Mouse (Mus musculus): ENCODE measurements around the gene Ccdc18. TPM values are rescaled to one million over a fixed set of nuclear protein-coding genes. Genes with fewer than 3 reads are reported as not detected.

Gene Ccdc18
- total and polyA plus RNA-seq, 3 experiments: 0.77 to 31.3 (median 17.4) TPM

GRCm38 (mm10) chr5:108163695-108164094 lies 31.0 kb downstream of the Ccdc18 start:
- no peaks in the 10 kb centered on the region for H3K9me3 ChIP-seq (replicated peaks)
- TF ChIP-seq TAL1 (conservative IDR thresholded peaks at IDR 0.05; ENCODE audit: low read depth, low read length) (no peak), GATA2 (IDR thresholded peaks at IDR 0.05; ENCODE audit: borderline replicate concordance, low read depth, low read length) (no peak), CTCF (IDR thresholded peaks at IDR 0.05; ENCODE audit: low read depth, low read length) (no peak), GATA1 (IDR thresholded peaks at IDR 0.05; ENCODE audit: borderline replicate concordance, low read length) (no peak), POLR2AphosphoS5 (IDR thresholded peaks at IDR 0.05; ENCODE audit: insufficient replicate concordance, low read depth, low read length) (no peak)
- H3K4me3 ChIP-seq (ENCODE audit: low read depth, low read length): no peak overlapping the region
- no peaks in the 10 kb centered on the region for H3K4me1 ChIP-seq (ENCODE audit: insufficient read depth, low read depth, low read length)
- peaks cover 2% of the 10 kb centered on the region for H3K36me3 ChIP-seq (replicated peaks)
- DNase-seq (ENCODE audit: low spot score) (no peak), ATAC-seq (ENCODE audit: extremely low read depth, insufficient number of reproducible peaks, low FRiP score, poor library complexity, severe bottlenecking) (no peak)
- no peaks in the 10 kb centered on the region for H3K27me3 ChIP-seq (ENCODE audit: insufficient read depth, low read length)

DNA sequence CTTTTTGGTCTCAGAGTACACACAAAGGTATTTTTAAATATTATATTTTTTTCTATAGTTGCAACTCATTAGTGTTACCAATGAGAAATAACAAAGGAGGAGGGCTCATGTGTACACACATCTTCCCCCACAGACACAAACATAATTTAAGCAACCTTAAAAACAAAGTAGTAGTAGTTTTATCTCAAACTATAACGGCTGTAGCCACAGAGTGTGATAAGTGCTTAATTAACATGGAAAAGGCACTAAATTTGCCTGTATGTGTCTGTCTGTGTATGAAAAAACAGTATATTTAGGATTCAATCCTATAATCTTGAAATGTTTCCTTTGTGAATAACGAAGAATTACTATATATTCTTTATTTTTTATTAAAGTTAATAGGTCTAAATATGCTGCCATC lies 51.4 kb downstream of the Ccdc18 start:
- no peaks in the 10 kb centered on the region for H3K9me3 ChIP-seq (replicated peaks)
- no peaks in the 10 kb centered on the region for H3K4me1 ChIP-seq (ENCODE audit: insufficient read depth, low read depth, low read length)
- no peaks in the 10 kb centered on the region for H3K36me3 ChIP-seq (replicated peaks)
- ATAC-seq (ENCODE audit: extremely low read depth, insufficient number of reproducible peaks, low FRiP score, poor library complexity, severe bottlenecking) (no peak), DNase-seq (ENCODE audit: low spot score) (no peak)
- TF ChIP-seq CTCF (IDR thresholded peaks at IDR 0.05; ENCODE audit: low read depth, low read length) (no peak), TAL1 (conservative IDR thresholded peaks at IDR 0.05; ENCODE audit: low read depth, low read length) (no peak), GATA2 (IDR thresholded peaks at IDR 0.05; ENCODE audit: borderline replicate concordance, low read depth, low read length) (no peak), POLR2AphosphoS5 (IDR thresholded peaks at IDR 0.05; ENCODE audit: insufficient replicate concordance, low read depth, low read length) (no peak), GATA1 (IDR thresholded peaks at IDR 0.05; ENCODE audit: borderline replicate concordance, low read length) (no peak)
- no peak overlapping the region for H3K4me3 ChIP-seq (ENCODE audit: low read depth, low read length)
- no peaks in the 10 kb centered on the region for H3K27me3 ChIP-seq (ENCODE audit: insufficient read depth, low read length)

GRCm38 (mm10) chr5:108188967-108189366 lies 56.3 kb downstream of the Ccdc18 start:
- Histone ChIP-seq H3K36me3 (replicated peaks) (no peaks in the 10 kb centered on the region), H3K4me3 (ENCODE audit: low read depth, low read length) (no peak overlapping the region), H3K9me3 (replicated peaks) (no peaks in the 10 kb centered on the region), H3K27me3 (ENCODE audit: insufficient read depth, low read length) (no peaks in the 10 kb centered on the region), H3K4me1 (ENCODE audit: insufficient read depth, low read depth, low read length) (no peaks in the 10 kb centered on the region)
- TF ChIP-seq CTCF (IDR thresholded peaks at IDR 0.05; ENCODE audit: low read depth, low read length): no peak
- TF ChIP-seq POLR2AphosphoS5 (IDR thresholded peaks at IDR 0.05; ENCODE audit: insufficient replicate concordance, low read depth, low read length): no peak
- TF ChIP-seq TAL1 (conservative IDR thresholded peaks at IDR 0.05; ENCODE audit: low read depth, low read length): no peak
- no peak for TF ChIP-seq GATA2 (IDR thresholded peaks at IDR 0.05; ENCODE audit: borderline replicate concordance, low read depth, low read length)
- no peak for TF ChIP-seq GATA1 (IDR thresholded peaks at IDR 0.05; ENCODE audit: borderline replicate concordance, low read length)
- DNase-seq (ENCODE audit: low spot score) (no peak), ATAC-seq (ENCODE audit: extremely low read depth, insufficient number of reproducible peaks, low FRiP score, poor library complexity, severe bottlenecking) (no peak)

GRCm38 (mm10) chr5:108206008-108206407 lies 73.3 kb downstream of the Ccdc18 start:
- H3K9me3 ChIP-seq (replicated peaks): no peaks in the 10 kb centered on the region
- DNase-seq (ENCODE audit: low spot score) (no peak), ATAC-seq (ENCODE audit: extremely low read depth, insufficient number of reproducible peaks, low FRiP score, poor library complexity, severe bottlenecking) (no peak)
- no peaks in the 10 kb centered on the region for H3K4me1 ChIP-seq (ENCODE audit: insufficient read depth, low read depth, low read length)
- no peaks in the 10 kb centered on the region for H3K27me3 ChIP-seq (ENCODE audit: insufficient read depth, low read length)
- H3K36me3 ChIP-seq (replicated peaks): peaks cover 2% of the 10 kb centered on the region
- TF ChIP-seq TAL1 (conservative IDR thresholded peaks at IDR 0.05; ENCODE audit: low read depth, low read length) (no peak), POLR2AphosphoS5 (IDR thresholded peaks at IDR 0.05; ENCODE audit: insufficient replicate concordance, low read depth, low read length) (no peak), GATA1 (IDR thresholded peaks at IDR 0.05; ENCODE audit: borderline replicate concordance, low read length) (no peak), GATA2 (IDR thresholded peaks at IDR 0.05; ENCODE audit: borderline replicate concordance, low read depth, low read length) (no peak), CTCF (IDR thresholded peaks at IDR 0.05; ENCODE audit: low read depth, low read length) (no peak)
- no peak overlapping the region for H3K4me3 ChIP-seq (ENCODE audit: low read depth, low read length)

DNA sequence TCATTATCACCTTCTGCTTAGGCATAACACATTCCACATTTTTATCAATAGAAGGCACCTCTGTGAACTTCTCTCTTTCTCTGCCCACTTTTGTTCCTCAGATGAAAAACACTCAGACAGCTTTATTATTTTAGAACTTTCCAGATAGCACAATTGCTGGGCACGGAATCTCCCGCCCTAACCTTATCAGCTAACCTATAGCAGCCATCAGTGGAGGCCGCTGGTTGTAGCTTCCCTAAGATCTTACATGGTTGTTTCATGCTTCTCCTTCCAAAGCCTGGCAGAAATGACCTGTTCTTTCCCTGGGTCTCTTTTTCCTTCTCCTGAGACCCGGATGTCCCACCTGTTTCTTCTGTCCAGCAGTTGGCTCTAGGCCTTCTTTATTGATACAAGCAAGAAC lies 78.8 kb downstream of the Ccdc18 start:
- ATAC-seq (ENCODE audit: extremely low read depth, insufficient number of reproducible peaks, low FRiP score, poor library complexity, severe bottlenecking) (no peak), DNase-seq (ENCODE audit: low spot score) (no peak)
- H3K9me3 ChIP-seq (replicated peaks): no peaks in the 10 kb centered on the region
- H3K27me3 ChIP-seq (ENCODE audit: insufficient read depth, low read length): no peaks in the 10 kb centered on the region
- TF ChIP-seq TAL1 (conservative IDR thresholded peaks at IDR 0.05; ENCODE audit: low read depth, low read length) (no peak), CTCF (IDR thresholded peaks at IDR 0.05; ENCODE audit: low read depth, low read length) (no peak), GATA2 (IDR thresholded peaks at IDR 0.05; ENCODE audit: borderline replicate concordance, low read depth, low read length) (no peak), GATA1 (IDR thresholded peaks at IDR 0.05; ENCODE audit: borderline replicate concordance, low read length) (no peak), POLR2AphosphoS5 (IDR thresholded peaks at IDR 0.05; ENCODE audit: insufficient replicate concordance, low read depth, low read length) (no peak)
- no peaks in the 10 kb centered on the region for H3K36me3 ChIP-seq (replicated peaks)
- no peak overlapping the region for H3K4me3 ChIP-seq (ENCODE audit: low read depth, low read length)
- H3K4me1 ChIP-seq (ENCODE audit: insufficient read depth, low read depth, low read length): no peaks in the 10 kb centered on the region

GRCm38 (mm10) chr5:108214928-108215327 lies 82.3 kb downstream of the Ccdc18 start:
- Histone ChIP-seq H3K27me3 (ENCODE audit: insufficient read depth, low read length) (no peaks in the 10 kb centered on the region), H3K4me1 (ENCODE audit: insufficient read depth, low read depth, low read length) (no peaks in the 10 kb centered on the region), H3K4me3 (ENCODE audit: low read depth, low read length) (no peak overlapping the region), H3K36me3 (replicated peaks) (peaks cover 7% of the 10 kb centered on the region), H3K9me3 (replicated peaks) (no peaks in the 10 kb centered on the region)
- DNase-seq (ENCODE audit: low spot score) (no peak), ATAC-seq (ENCODE audit: extremely low read depth, insufficient number of reproducible peaks, low FRiP score, poor library complexity, severe bottlenecking) (no peak)
- TF ChIP-seq GATA2 (IDR thresholded peaks at IDR 0.05; ENCODE audit: borderline replicate concordance, low read depth, low read length) (no peak), CTCF (IDR thresholded peaks at IDR 0.05; ENCODE audit: low read depth, low read length) (no peak), TAL1 (conservative IDR thresholded peaks at IDR 0.05; ENCODE audit: low read depth, low read length) (no peak), GATA1 (IDR thresholded peaks at IDR 0.05; ENCODE audit: borderline replicate concordance, low read length) (no peak), POLR2AphosphoS5 (IDR thresholded peaks at IDR 0.05; ENCODE audit: insufficient replicate concordance, low read depth, low read length) (no peak)

Measured in G1E (cell line).